Mouse (Mus musculus): ENCODE measurements at regions not wholly inside any gene's neighbourhood (a gene's known extent, or its start where the extent isn't known, plus 50 kb on each side); places are given as distances from the start of the nearest gene placed in this dataset.

DNA sequence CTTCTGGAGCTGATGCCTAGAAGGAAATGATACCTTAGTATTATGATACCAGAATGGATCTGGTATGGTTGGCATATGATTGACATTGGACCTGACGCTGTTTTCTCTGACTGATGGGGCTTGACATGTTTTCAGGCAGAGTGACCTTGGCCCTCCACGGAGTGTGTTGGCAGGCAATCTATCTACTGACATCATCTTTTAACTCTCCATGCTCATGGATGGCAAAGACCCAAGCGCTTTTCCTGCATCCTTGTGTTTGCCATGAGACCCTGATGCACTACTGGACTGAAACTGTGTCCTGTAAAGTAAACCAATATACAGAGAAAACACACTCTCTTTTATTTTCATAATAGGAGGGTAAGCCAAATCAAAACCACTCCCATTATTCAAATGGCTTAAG lies 872.1 kb downstream of the A830018L16Rik start:
- no peak for DNase-seq (ENCODE audit: low read depth, low spot score)
- TF ChIP-seq CHD2 (IDR thresholded peaks at IDR 0.05; ENCODE audit: low read depth, low read length) (no peak), ZC3H11A (IDR thresholded peaks at IDR 0.05; ENCODE audit: borderline replicate concordance, low read depth, low read length) (no peak), ZNF384 (IDR thresholded peaks at IDR 0.05; ENCODE audit: low read depth, low read length) (no peak), HCFC1 (IDR thresholded peaks at IDR 0.05; ENCODE audit: borderline replicate concordance, insufficient read depth, low read length) (no peak), MAFK (IDR thresholded peaks at IDR 0.05; ENCODE audit: insufficient read depth, low read depth, low read length) (no peak)
- Histone ChIP-seq H3K27ac (ENCODE audit: insufficient read depth, low read depth, low read length, poor library complexity, severe bottlenecking) (no peak overlapping the region), H3K36me3 (ENCODE audit: control insufficient read depth, insufficient read depth, low read length, poor library complexity, severe bottlenecking) (no peaks in the 10 kb centered on the region), H3K4me3 (ENCODE audit: insufficient read depth in 1 of 2, low read depth in 1 of 2, low read length in 2 of 2, poor library complexity in 1 of 2, severe bottlenecking in 1 of 2) (no peak overlapping the region), H3K4me1 (ENCODE audit: control insufficient read depth in 2 of 2, insufficient read depth in 2 of 2, low read length in 2 of 2, poor library complexity in 1 of 2) (no peaks in the 10 kb centered on the region), H3K9me3 (ENCODE audit: control insufficient read depth, insufficient read depth, low read depth, low read length) (no peaks in the 10 kb centered on the region), H3K9ac (ENCODE audit: insufficient read depth, low read depth, low read length, poor library complexity, severe bottlenecking) (no peak overlapping the region)
- in situ Hi-C loops (cut with MboI; ENCODE audit: low sequenced_read_pairs in 2 of 2, unreplicated experiment in 2 of 2) = no loop called here

- H3K9me3 ChIP-seq (ENCODE audit: control insufficient read depth, insufficient read depth, low read depth, low read length) = no peaks in the 10 kb centered on the region
- in situ Hi-C loops (cut with MboI; ENCODE audit: low sequenced_read_pairs in 2 of 2, unreplicated experiment in 2 of 2) = no loop called here
- no peak overlapping the region for H3K27ac ChIP-seq (ENCODE audit: insufficient read depth, low read depth, low read length, poor library complexity, severe bottlenecking)
- no peak overlapping the region for H3K9ac ChIP-seq (ENCODE audit: insufficient read depth, low read depth, low read length, poor library complexity, severe bottlenecking)
- H3K4me3 ChIP-seq (ENCODE audit: insufficient read depth in 1 of 2, low read depth in 1 of 2, low read length in 2 of 2, poor library complexity in 1 of 2, severe bottlenecking in 1 of 2) = no peak overlapping the region
- no peak for DNase-seq (ENCODE audit: low read depth, low spot score)
- no peaks in the 10 kb centered on the region for H3K4me1 ChIP-seq (ENCODE audit: control insufficient read depth in 2 of 2, insufficient read depth in 2 of 2, low read length in 2 of 2, poor library complexity in 1 of 2)
- no peaks in the 10 kb centered on the region for H3K36me3 ChIP-seq (ENCODE audit: control insufficient read depth, insufficient read depth, low read length, poor library complexity, severe bottlenecking)
- TF ChIP-seq ZNF384 (IDR thresholded peaks at IDR 0.05; ENCODE audit: low read depth, low read length) (no peak), MAFK (IDR thresholded peaks at IDR 0.05; ENCODE audit: insufficient read depth, low read depth, low read length) (no peak), HCFC1 (IDR thresholded peaks at IDR 0.05; ENCODE audit: borderline replicate concordance, insufficient read depth, low read length) (no peak), CHD2 (IDR thresholded peaks at IDR 0.05; ENCODE audit: low read depth, low read length) (no peak), ZC3H11A (IDR thresholded peaks at IDR 0.05; ENCODE audit: borderline replicate concordance, low read depth, low read length) (no peak)
These were observed 874.6 kb downstream of the A830018L16Rik start for GRCm38 (mm10) chr1:12288521-12288920.

- Histone ChIP-seq H3K36me3 (ENCODE audit: control insufficient read depth, insufficient read depth, low read length, poor library complexity, severe bottlenecking) (no peaks in the 10 kb centered on the region), H3K27ac (ENCODE audit: insufficient read depth, low read depth, low read length, poor library complexity, severe bottlenecking) (no peak overlapping the region), H3K9me3 (ENCODE audit: control insufficient read depth, insufficient read depth, low read depth, low read length) (no peaks in the 10 kb centered on the region), H3K4me1 (ENCODE audit: control insufficient read depth in 2 of 2, insufficient read depth in 2 of 2, low read length in 2 of 2, poor library complexity in 1 of 2) (no peaks in the 10 kb centered on the region), H3K4me3 (ENCODE audit: insufficient read depth in 1 of 2, low read depth in 1 of 2, low read length in 2 of 2, poor library complexity in 1 of 2, severe bottlenecking in 1 of 2) (no peak overlapping the region), H3K9ac (ENCODE audit: insufficient read depth, low read depth, low read length, poor library complexity, severe bottlenecking) (no peak overlapping the region)
- TF ChIP-seq ZNF384 (IDR thresholded peaks at IDR 0.05; ENCODE audit: low read depth, low read length) (no peak), MAFK (IDR thresholded peaks at IDR 0.05; ENCODE audit: insufficient read depth, low read depth, low read length) (no peak), ZC3H11A (IDR thresholded peaks at IDR 0.05; ENCODE audit: borderline replicate concordance, low read depth, low read length) (no peak), HCFC1 (IDR thresholded peaks at IDR 0.05; ENCODE audit: borderline replicate concordance, insufficient read depth, low read length) (no peak), CHD2 (IDR thresholded peaks at IDR 0.05; ENCODE audit: low read depth, low read length) (no peak)
- DNase-seq (ENCODE audit: low read depth, low spot score) = no peak
- in situ Hi-C loops (cut with MboI; ENCODE audit: low sequenced_read_pairs in 2 of 2, unreplicated experiment in 2 of 2) = no loop called here
These were observed 877.9 kb downstream of the A830018L16Rik start for GRCm38 (mm10) chr1:12291787-12292186.

DNA sequence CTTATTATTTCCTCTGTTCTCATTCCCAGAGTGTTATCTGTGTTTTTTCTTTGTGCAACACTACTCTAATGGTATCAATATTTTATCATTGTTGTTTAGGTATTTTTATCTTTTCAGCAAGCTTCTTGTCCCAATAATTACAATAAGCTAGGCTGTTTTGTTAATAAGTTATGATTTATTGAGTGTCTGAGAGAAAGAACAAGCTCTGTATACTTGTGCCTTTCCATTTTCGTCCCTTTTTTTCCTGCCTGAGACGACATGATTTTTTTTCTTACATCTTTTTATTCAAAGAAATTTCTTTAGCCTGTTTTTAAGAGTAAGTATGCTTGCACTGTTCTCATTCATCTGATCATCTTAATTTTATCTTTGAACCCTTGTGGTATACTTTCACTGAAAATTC lies 904.1 kb downstream of the A830018L16Rik start:
- DNase-seq (ENCODE audit: low read depth, low spot score) = no peak
- no peaks in the 10 kb centered on the region for H3K4me1 ChIP-seq (ENCODE audit: control insufficient read depth in 2 of 2, insufficient read depth in 2 of 2, low read length in 2 of 2, poor library complexity in 1 of 2)
- H3K9me3 ChIP-seq (ENCODE audit: control insufficient read depth, insufficient read depth, low read depth, low read length) = no peaks in the 10 kb centered on the region
- in situ Hi-C loops (cut with MboI; ENCODE audit: low sequenced_read_pairs in 2 of 2, unreplicated experiment in 2 of 2) = no loop called here
- H3K9ac ChIP-seq (ENCODE audit: insufficient read depth, low read depth, low read length, poor library complexity, severe bottlenecking) = no peak overlapping the region
- H3K4me3 ChIP-seq (ENCODE audit: insufficient read depth in 1 of 2, low read depth in 1 of 2, low read length in 2 of 2, poor library complexity in 1 of 2, severe bottlenecking in 1 of 2) = no peak overlapping the region
- H3K36me3 ChIP-seq (ENCODE audit: control insufficient read depth, insufficient read depth, low read length, poor library complexity, severe bottlenecking) = no peaks in the 10 kb centered on the region
- no peak overlapping the region for H3K27ac ChIP-seq (ENCODE audit: insufficient read depth, low read depth, low read length, poor library complexity, severe bottlenecking)
- TF ChIP-seq ZNF384 (IDR thresholded peaks at IDR 0.05; ENCODE audit: low read depth, low read length) = no peak
- no peak for TF ChIP-seq CHD2 (IDR thresholded peaks at IDR 0.05; ENCODE audit: low read depth, low read length)
- no peak for TF ChIP-seq ZC3H11A (IDR thresholded peaks at IDR 0.05; ENCODE audit: borderline replicate concordance, low read depth, low read length)
- TF ChIP-seq HCFC1 (IDR thresholded peaks at IDR 0.05; ENCODE audit: borderline replicate concordance, insufficient read depth, low read length) = no peak
- TF ChIP-seq MAFK (IDR thresholded peaks at IDR 0.05; ENCODE audit: insufficient read depth, low read depth, low read length) = no peak

DNA sequence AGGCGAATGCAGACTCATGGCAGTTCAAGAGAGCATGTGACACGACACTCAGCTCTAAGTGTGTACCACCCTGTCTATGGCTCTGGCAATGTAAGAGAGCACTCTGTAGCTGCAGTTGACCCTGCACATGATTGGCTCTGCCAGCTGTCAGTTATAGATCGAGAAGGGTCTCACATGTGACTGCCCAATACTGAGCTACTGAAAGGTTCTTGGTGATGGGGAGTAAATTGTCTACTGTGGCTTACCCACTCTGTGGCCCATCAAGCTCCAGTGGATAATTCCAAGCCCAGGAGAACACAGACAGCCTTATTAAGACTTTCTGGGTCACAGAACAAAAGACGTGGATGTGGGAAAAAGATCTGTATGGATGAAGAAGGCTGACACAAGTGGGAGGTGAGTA lies 920.3 kb downstream of the A830018L16Rik start:
- TF ChIP-seq ZC3H11A (IDR thresholded peaks at IDR 0.05; ENCODE audit: borderline replicate concordance, low read depth, low read length) = no peak
- no peak for TF ChIP-seq HCFC1 (IDR thresholded peaks at IDR 0.05; ENCODE audit: borderline replicate concordance, insufficient read depth, low read length)
- TF ChIP-seq MAFK (IDR thresholded peaks at IDR 0.05; ENCODE audit: insufficient read depth, low read depth, low read length) = no peak
- TF ChIP-seq ZNF384 (IDR thresholded peaks at IDR 0.05; ENCODE audit: low read depth, low read length) = no peak
- TF ChIP-seq CHD2 (IDR thresholded peaks at IDR 0.05; ENCODE audit: low read depth, low read length) = no peak
- no peak for DNase-seq (ENCODE audit: low read depth, low spot score)
- H3K9ac ChIP-seq (ENCODE audit: insufficient read depth, low read depth, low read length, poor library complexity, severe bottlenecking) = no peak overlapping the region
- no peaks in the 10 kb centered on the region for H3K4me1 ChIP-seq (ENCODE audit: control insufficient read depth in 2 of 2, insufficient read depth in 2 of 2, low read length in 2 of 2, poor library complexity in 1 of 2)
- no peaks in the 10 kb centered on the region for H3K36me3 ChIP-seq (ENCODE audit: control insufficient read depth, insufficient read depth, low read length, poor library complexity, severe bottlenecking)
- no peaks in the 10 kb centered on the region for H3K9me3 ChIP-seq (ENCODE audit: control insufficient read depth, insufficient read depth, low read depth, low read length)
- in situ Hi-C loops (cut with MboI; ENCODE audit: low sequenced_read_pairs in 2 of 2, unreplicated experiment in 2 of 2) = no loop called here
- no peak overlapping the region for H3K4me3 ChIP-seq (ENCODE audit: insufficient read depth in 1 of 2, low read depth in 1 of 2, low read length in 2 of 2, poor library complexity in 1 of 2, severe bottlenecking in 1 of 2)
- no peak overlapping the region for H3K27ac ChIP-seq (ENCODE audit: insufficient read depth, low read depth, low read length, poor library complexity, severe bottlenecking)
